ENCODE assay signal across 9 mouse cellular contexts in genomic region chr8:83449960-83450359, GRCm38 (mm10). TPM values are rescaled to one million over a fixed set of nuclear protein-coding genes. Genes with fewer than 3 reads are reported as not detected.
DNase-seq lines count a peak whose midpoint lies in the region; ATAC-seq lines count a peak whose summit lies in the region.
"Had no signal": no experiment of that assay in that cellular context is flagged by ENCODE, and none has a peak within 500 bp of the region (broad histone marks: within the 10 kb centered on the region; RNA-seq: fewer than 3 reads in every experiment).

No protein-coding gene starts in this region.

- no peak overlapping the region for H3K4me2 ChIP-seq in forebrain, embryonic 16.5 days (ENCODE audit: low read length)
- no peak overlapping the region for H3K4me2 ChIP-seq in midbrain, embryonic 14.5 days (ENCODE audit: low read length)
- H3K4me2 ChIP-seq in midbrain, embryonic 13.5 days (replicated peaks): no peak overlapping the region
- H3K4me2 ChIP-seq: midbrain, embryonic 12.5 days had no signal

- no peaks in the 10 kb centered on the region for H3K9me3 ChIP-seq in forebrain, embryonic 10.5 days
- H3K9me3 ChIP-seq in forebrain, embryonic 16.5 days (ENCODE audit: control insufficient read depth, low read length): no peaks in the 10 kb centered on the region
- H3K9me3 ChIP-seq in midbrain, embryonic 14.5 days (ENCODE audit: control insufficient read depth, low read length): no peaks in the 10 kb centered on the region
- H3K9me3 ChIP-seq in midbrain, embryonic 13.5 days: no peaks in the 10 kb centered on the region
- H3K9me3 ChIP-seq: midbrain, embryonic 12.5 days had no signal

- no peaks in the 10 kb centered on the region for H3K27me3 ChIP-seq in forebrain, embryonic 10.5 days (ENCODE audit: poor library complexity, severe bottlenecking)
- H3K27me3 ChIP-seq in forebrain, embryonic 16.5 days (replicated peaks; ENCODE audit: control insufficient read depth, insufficient read depth, low read length): no peaks in the 10 kb centered on the region
- no peaks in the 10 kb centered on the region for H3K27me3 ChIP-seq in midbrain, embryonic 14.5 days (ENCODE audit: control insufficient read depth, insufficient read depth, low read length)
- H3K27me3 ChIP-seq in midbrain, embryonic 13.5 days: no peaks in the 10 kb centered on the region
- H3K27me3 ChIP-seq: midbrain, embryonic 12.5 days had no signal

- no peaks in the 10 kb centered on the region for H3K36me3 ChIP-seq in forebrain, embryonic 10.5 days (replicated peaks)
- H3K36me3 ChIP-seq in forebrain, embryonic 16.5 days (ENCODE audit: control insufficient read depth, insufficient read depth): no peaks in the 10 kb centered on the region
- no peaks in the 10 kb centered on the region for H3K36me3 ChIP-seq in midbrain, embryonic 14.5 days (ENCODE audit: control insufficient read depth, insufficient read depth, low read length)
- no peaks in the 10 kb centered on the region for H3K36me3 ChIP-seq in midbrain, embryonic 13.5 days
- H3K36me3 ChIP-seq: midbrain, embryonic 12.5 days had no signal

- H3K4me1 ChIP-seq in forebrain, embryonic 10.5 days: peaks cover 7% of the 10 kb centered on the region
- H3K4me1 ChIP-seq in forebrain, embryonic 16.5 days (replicated peaks; ENCODE audit: control insufficient read depth, insufficient read depth, low read length): no peaks in the 10 kb centered on the region
- H3K4me1 ChIP-seq in midbrain, embryonic 14.5 days (ENCODE audit: control insufficient read depth, insufficient read depth, low read length): no peaks in the 10 kb centered on the region
- H3K4me1 ChIP-seq in midbrain, embryonic 13.5 days (replicated peaks): no peaks in the 10 kb centered on the region
- H3K4me1 ChIP-seq: midbrain, embryonic 12.5 days had no signal

- no peak overlapping the region for H3K27ac ChIP-seq in forebrain, embryonic 10.5 days
- no peak overlapping the region for H3K27ac ChIP-seq in forebrain, embryonic 16.5 days (ENCODE audit: low read length)
- no peak overlapping the region for H3K27ac ChIP-seq in midbrain, embryonic 14.5 days (replicated peaks; ENCODE audit: low read depth, low read length)
- H3K27ac ChIP-seq in midbrain, embryonic 13.5 days: no peak overlapping the region
- H3K27ac ChIP-seq: midbrain, embryonic 12.5 days had no signal

- no peak overlapping the region for H3K9ac ChIP-seq in forebrain, embryonic 16.5 days (replicated peaks; ENCODE audit: low read depth, low read length)
- H3K9ac ChIP-seq in midbrain, embryonic 14.5 days (replicated peaks; ENCODE audit: low read length): no peak overlapping the region
- H3K9ac ChIP-seq in midbrain, embryonic 13.5 days (replicated peaks): no peak overlapping the region
- H3K9ac ChIP-seq: midbrain, embryonic 12.5 days had no signal

- peak; percentile 30 for DNase-seq in forebrain, embryonic 10.5 days (ENCODE audit: extremely low spot score, low spot score)
- DNase-seq in midbrain, embryonic 14.5 days: peak; percentile 43
- peak; percentile 65 for DNase-seq in embryo, embryonic 11 days
- peak; percentile 58 for DNase-seq in retina, embryonic 14.5 days (ENCODE audit: low spot score)
- no peak for DNase-seq in Muller cell, postnatal 12 days (ENCODE audit: inconsistent ontology term)
- DNase-seq in urinary bladder, postnatal 25 days (ENCODE audit: low spot score): no peak

- no peak overlapping the region for H3K4me3 ChIP-seq in forebrain, embryonic 10.5 days
- no peak overlapping the region for H3K4me3 ChIP-seq in forebrain, embryonic 16.5 days (replicated peaks; ENCODE audit: low read length)
- no peak overlapping the region for H3K4me3 ChIP-seq in midbrain, embryonic 14.5 days (replicated peaks; ENCODE audit: low read depth, low read length)
- no peak overlapping the region for H3K4me3 ChIP-seq in midbrain, embryonic 13.5 days (replicated peaks)
- H3K4me3 ChIP-seq: midbrain, embryonic 12.5 days had no signal

- 70% methylated on average over 1 of the region's 1 CpGs for WGBS in forebrain, embryonic 10.5 days
- 63% methylated on average over 1 of the region's 1 CpGs for WGBS in forebrain, embryonic 16.5 days
- 78% methylated on average over 1 of the region's 1 CpGs for WGBS in midbrain, embryonic 14.5 days
- 81% methylated on average over 1 of the region's 1 CpGs for WGBS in midbrain, embryonic 13.5 days

- ATAC-seq in forebrain, embryonic 16.5 days: no peak
- no peak for ATAC-seq in midbrain, embryonic 14.5 days (ENCODE audit: low FRiP score, low TSS enrichment)
- ATAC-seq in midbrain, embryonic 13.5 days: no peak

RNA-seq across cellular contexts. Expression of gene Scoc, which starts 8.2 kb away (rescaled TPM):
- 108 and 109 TPM in 2 replicates for polyA plus RNA-seq in forebrain, embryonic 10.5 days (2016; fragmentation: Nextera tagmentation; extraction: Ambion mirVana)
- polyA plus RNA-seq in forebrain, embryonic 16.5 days (2015; fragmentation: Nextera tagmentation; extraction: Ambion mirVana): 245 and 251 TPM in 2 replicates
- polyA plus RNA-seq in midbrain, embryonic 14.5 days (2014; fragmentation: Nextera tagmentation; extraction: Ambion mirVana): 278 and 296 TPM in 2 replicates
- 212 and 214 TPM in 2 replicates for polyA plus RNA-seq in midbrain, embryonic 13.5 days (2015; fragmentation: Nextera tagmentation; extraction: Ambion mirVana)

Comparison
In these comparisons a context has a peak if more than half of its experiments do, and no peak if none do; other contexts are left out.
1. DNase-seq: peak in forebrain, embryonic 10.5 days (single experiment), midbrain, embryonic 14.5 days (single experiment), embryo, embryonic 11 days (single experiment) and retina, embryonic 14.5 days (single experiment); none in Muller cell, postnatal 12 days (single experiment) and urinary bladder, postnatal 25 days (single experiment).